Mouse (Mus musculus) heart, embryonic 16.5 days (tissue): ENCODE measurements around the gene Alg9. TPM values are rescaled to one million over a fixed set of nuclear protein-coding genes. Genes with fewer than 3 reads are reported as not detected.
A peak's percentile ranks its signal among the peaks of the same experiment; 100 is the strongest.

ENCODE experiments used
- ATAC-seq: fragments of 200-750 bp; cut with Nextera tagmentation; replicated peaks from 2 replicates; pipeline ENCODE4 v1.8.0; 2017; ENCODE audit warnings: moderate number of reproducible peaks; ENCODE audit not compliant: insufficient read depth, low FRiP score; ENCODE audit errors: extremely low read depth
- H3K27ac ChIP-seq: fragments of 300-500 bp; sonication (generic); 2 replicates; pipeline ENCODE4 v1.5.1; 2014; ENCODE audit warnings: mild to moderate bottlenecking, low read length, control low read depth, moderate library complexity
- H3K27me3 ChIP-seq: fragments of 300-500 bp; sonication (generic); 2 replicates; pipeline ENCODE4 v1.6.1; 2014; ENCODE audit warnings: low read length, mixed read lengths; ENCODE audit not compliant: control insufficient read depth, insufficient read depth
- H3K36me3 ChIP-seq: fragments of 300-500 bp; sonication (generic); 2 replicates; pipeline ENCODE4 v1.6.1; 2014; ENCODE audit not compliant: control insufficient read depth, insufficient read depth
- H3K4me1 ChIP-seq: fragments of 300-500 bp; sonication (generic); 2 replicates; pipeline ENCODE4 v1.6.1; 2014; ENCODE audit warnings: low read length, mixed read lengths; ENCODE audit not compliant: control insufficient read depth, insufficient read depth
- H3K4me2 ChIP-seq: fragments of 300-500 bp; sonication (generic); 2 replicates; pipeline ENCODE4 v1.6.1; 2014; ENCODE audit warnings: low read depth, mild to moderate bottlenecking, control low read depth, low read length
- H3K4me3 ChIP-seq: fragments of 300-500 bp; sonication (generic); 2 replicates; pipeline ENCODE4 v1.5.1; 2014; ENCODE audit warnings: mild to moderate bottlenecking, control low read depth, low read length
- H3K9ac ChIP-seq: fragments of 300-500 bp; sonication (generic); 2 replicates; pipeline ENCODE4 v1.6.1; 2014; ENCODE audit warnings: low read length, control low read depth
- H3K9me3 ChIP-seq: fragments of 300-500 bp; sonication (generic); replicated peaks from 2 replicates; pipeline ENCODE4 v1.6.1; 2016; ENCODE audit warnings: low read length; ENCODE audit not compliant: control insufficient read depth
- WGBS: fragments of 180-500 bp; shearing (Covaris S2); extraction: QIAGEN DNeasy Blood & Tissue Kit; methylation state at CpG from one replicate; pipeline ENCODE4 v1.1.7; 2014; 5-methylcytosine and 5-hydroxymethylcytosine counted together
- polyA plus RNA-seq: library from polyadenylated mRNA; unstranded; fragments of >200 nt; fragmentation: Nextera tagmentation; extraction: Ambion mirVana; gene quantifications from 2 replicates; pipeline ENCODE4 v1.2.1, GENCODE M21; 2015

Alg9 gene
- polyA plus RNA-seq, 1 experiment from 2014 or later: 27.2 TPM

- WGBS: 89% methylated on average over 6 of the region's 6 CpGs
- Histone ChIP-seq H3K27ac (no peak overlapping the region), H3K36me3 (peaks cover 29% of the 10 kb centered on the region)
Measured at GRCm38 (mm10) chr9:50858681-50859080, 83.9 kb downstream of the Alg9 start.

GRCm38 (mm10) chr9:50861119-50861839, 86.5 kb downstream of the Alg9 start:
- 86% methylated on average over 18 of the region's 18 CpGs for WGBS
- Histone ChIP-seq H3K36me3 (peaks cover 32% of the 10 kb centered on the region), H3K4me1 (peaks cover 23% of the 10 kb centered on the region), H3K27me3 (no peaks in the 10 kb centered on the region), H3K4me2 (no peak overlapping the region), H3K27ac (no peak overlapping the region), H3K9me3 (no peaks in the 10 kb centered on the region), H3K9ac (no peak overlapping the region), H3K4me3 (no peak overlapping the region)
- ATAC-seq: no peak

More at GRCm38 (mm10) chr9:50858681-50859080, 83.9 kb downstream of the Alg9 start:
- Histone ChIP-seq H3K9ac (no peak overlapping the region), H3K4me1 (peaks cover 13% of the 10 kb centered on the region), H3K9me3 (no peaks in the 10 kb centered on the region), H3K4me2 (no peak overlapping the region), H3K4me3 (no peak overlapping the region), H3K27me3 (no peaks in the 10 kb centered on the region)
- no peak for ATAC-seq

GRCm38 (mm10) chr9:50863824-50864223, 89.0 kb downstream of the Alg9 start:
- peak overlapping the region; percentile 15; the same call in 1 of the 2 replicates for H3K27ac ChIP-seq
- no peak overlapping the region for H3K4me3 ChIP-seq
- no peak overlapping the region for H3K4me2 ChIP-seq
- peaks cover 51% of the 10 kb centered on the region for H3K36me3 ChIP-seq
- no peak overlapping the region for H3K9ac ChIP-seq
- no peaks in the 10 kb centered on the region for H3K9me3 ChIP-seq
- no peak for ATAC-seq
- H3K4me1 ChIP-seq: peaks cover 17% of the 10 kb centered on the region
- no peaks in the 10 kb centered on the region for H3K27me3 ChIP-seq
- WGBS: 73% methylated on average over 4 of the region's 4 CpGs

- 43% methylated on average over 5 of the region's 5 CpGs for WGBS
- Histone ChIP-seq H3K4me3 (no peak overlapping the region), H3K4me1 (peaks cover 17% of the 10 kb centered on the region), H3K36me3 (peaks cover 49% of the 10 kb centered on the region), H3K27ac (peak overlapping the region; percentile 89), H3K27me3 (no peaks in the 10 kb centered on the region), H3K9ac (peak overlapping the region; percentile 40; the same call in 1 of the 2 replicates), H3K9me3 (no peaks in the 10 kb centered on the region), H3K4me2 (peak overlapping the region; percentile 48)
- ATAC-seq: peak; percentile 86
Measured at GRCm38 (mm10) chr9:50864877-50865276, 90.1 kb downstream of the Alg9 start.

- H3K9ac ChIP-seq: 0 out of 2 replicates have a peak overlapping the region, but pooled peaks have one; percentile 14
- no peak overlapping the region; the same call in 1 of the 2 replicates for H3K27ac ChIP-seq
- H3K36me3 ChIP-seq: peaks cover 58% of the 10 kb centered on the region
- H3K27me3 ChIP-seq: no peaks in the 10 kb centered on the region
- 56% methylated on average over 8 of the region's 8 CpGs for WGBS
- H3K9me3 ChIP-seq: no peaks in the 10 kb centered on the region
- H3K4me2 ChIP-seq: no peak overlapping the region
- H3K4me3 ChIP-seq: no peak overlapping the region
- peaks cover 17% of the 10 kb centered on the region for H3K4me1 ChIP-seq
- no peak for ATAC-seq
Measured at GRCm38 (mm10) chr9:50865803-50866202, 91.0 kb downstream of the Alg9 start.

- ATAC-seq: no peak
- H3K9ac ChIP-seq: no peak overlapping the region
- H3K36me3 ChIP-seq: peaks cover 50% of the 10 kb centered on the region
- peaks cover 17% of the 10 kb centered on the region for H3K4me1 ChIP-seq
- H3K27ac ChIP-seq: no peak overlapping the region
- H3K27me3 ChIP-seq: no peaks in the 10 kb centered on the region
- no peak overlapping the region for H3K4me2 ChIP-seq
- no peak overlapping the region for H3K4me3 ChIP-seq
- no peaks in the 10 kb centered on the region for H3K9me3 ChIP-seq
- 95% methylated on average over 6 of the region's 6 CpGs for WGBS
Measured at GRCm38 (mm10) chr9:50867015-50867414, 92.2 kb downstream of the Alg9 start.

GRCm38 (mm10) chr9:50868182-50868581, 93.4 kb downstream of the Alg9 start:
- H3K4me2 ChIP-seq: no peak overlapping the region
- peaks cover 17% of the 10 kb centered on the region for H3K4me1 ChIP-seq
- H3K9me3 ChIP-seq: no peaks in the 10 kb centered on the region
- ATAC-seq: no peak
- no peak overlapping the region for H3K27ac ChIP-seq
- peaks cover 42% of the 10 kb centered on the region for H3K36me3 ChIP-seq
- H3K9ac ChIP-seq: no peak overlapping the region
- H3K4me3 ChIP-seq: no peak overlapping the region
- no peaks in the 10 kb centered on the region for H3K27me3 ChIP-seq
- WGBS: 82% methylated on average over 2 of the region's 2 CpGs

- peaks cover 42% of the 10 kb centered on the region for H3K36me3 ChIP-seq
- no peak overlapping the region for H3K4me2 ChIP-seq
- WGBS: 90% methylated on average over 9 of the region's 9 CpGs
- ATAC-seq: no peak
- H3K27me3 ChIP-seq: no peaks in the 10 kb centered on the region
- H3K27ac ChIP-seq: no peak overlapping the region
- no peak overlapping the region for H3K9ac ChIP-seq
- peaks cover 2% of the 10 kb centered on the region; the same call in 1 of the 2 replicates for H3K4me1 ChIP-seq
- H3K4me3 ChIP-seq: no peak overlapping the region
- no peaks in the 10 kb centered on the region for H3K9me3 ChIP-seq
Measured at GRCm38 (mm10) chr9:50873210-50873609, 98.4 kb downstream of the Alg9 start.

- peaks cover 2% of the 10 kb centered on the region; the same call in 1 of the 2 replicates for H3K4me1 ChIP-seq
Measured at GRCm38 (mm10) chr9:50874031-50874430, 99.2 kb downstream of the Alg9 start.

More at GRCm38 (mm10) chr9:50874031-50874430, 99.2 kb downstream of the Alg9 start:
- Histone ChIP-seq H3K27me3 (no peaks in the 10 kb centered on the region), H3K4me3 (no peak overlapping the region), H3K9ac (no peak overlapping the region), H3K27ac (no peak overlapping the region), H3K9me3 (no peaks in the 10 kb centered on the region), H3K36me3 (peaks cover 41% of the 10 kb centered on the region), H3K4me2 (no peak overlapping the region)
- WGBS: 75% methylated on average over 6 of the region's 6 CpGs
- no peak; the same call in 1 of the 2 replicates for ATAC-seq
